Mouse (Mus musculus) layer of hippocampus, adult 18-20 months (tissue): ENCODE measurements around the gene Coro7. TPM values are rescaled to one million over a fixed set of nuclear protein-coding genes. Genes with fewer than 3 reads are reported as not detected.

Experiments used
- DNase-seq, 2 experiments: peaks; one replicate each; pipeline ENCODE4 v3.0.0; 2022; ENCODE audit warnings: low spot score in 2 of 2
- total RNA-seq, 2 experiments: library from RNA; stranded (reverse); gene quantifications; 2 replicates each; pipeline ENCODE4 v1.2.3; 2021

Gene Coro7
- total RNA-seq, 2 experiments from 2014 or later = 79.0 to 95.7 TPM

DNA sequence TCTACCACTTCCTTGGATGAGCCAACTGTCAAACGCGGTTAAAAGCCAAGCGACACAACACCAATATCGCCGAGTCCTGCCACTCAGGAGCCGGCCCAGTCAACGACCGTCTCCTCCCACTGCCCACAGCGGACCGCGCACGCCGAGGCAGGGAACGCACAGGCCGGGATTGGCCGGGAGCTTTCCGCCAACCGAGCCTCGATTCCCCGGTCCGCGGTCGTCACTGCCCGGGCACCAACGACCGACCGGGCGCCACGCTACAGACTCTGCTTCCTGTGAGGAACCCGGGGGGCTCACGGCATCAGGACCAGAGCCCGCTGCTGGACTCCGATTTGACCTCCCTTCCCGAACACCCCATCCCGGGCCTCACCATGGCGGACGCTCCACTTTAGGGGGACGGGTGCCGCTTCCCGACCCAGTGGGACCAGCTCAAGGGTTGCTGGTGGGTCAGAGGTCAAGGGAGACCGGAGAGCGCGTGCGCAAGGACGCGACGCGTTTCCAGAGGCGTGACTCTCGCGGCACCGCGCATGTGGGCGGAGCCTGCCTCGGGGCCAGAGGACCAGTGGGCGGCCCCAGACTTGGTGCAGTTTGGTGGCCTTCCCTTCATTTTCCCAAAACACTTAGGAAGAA lies 55.0 kb downstream of the Coro7 start, which contains the start of gene Pam16:
Gene Pam16, minus strand, starts transcription at position 508 of the 630 bp plus-strand sequence.
- DNase-seq = peak; percentile 88 to 94

DNA sequence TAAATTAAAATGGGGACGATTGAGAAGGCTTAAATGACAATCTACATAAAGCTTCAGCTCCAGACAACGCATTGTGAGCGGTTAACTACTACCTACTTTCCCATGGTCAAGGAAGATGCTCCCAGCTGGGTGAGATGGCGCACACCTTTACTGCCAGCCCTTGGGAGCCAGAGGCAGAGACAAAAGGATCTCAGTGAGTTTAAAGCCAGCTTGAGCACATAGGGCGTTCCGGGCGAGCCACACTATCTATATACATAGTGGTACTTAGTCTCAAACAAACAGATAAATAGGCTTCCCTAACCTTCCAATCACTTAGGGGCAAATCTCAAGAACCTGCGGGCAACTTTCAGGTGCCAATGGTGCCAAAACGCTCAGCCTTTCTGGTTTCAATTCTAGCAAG lies 55.5 kb downstream of the Coro7 start:
- DNase-seq = no peak

DNA sequence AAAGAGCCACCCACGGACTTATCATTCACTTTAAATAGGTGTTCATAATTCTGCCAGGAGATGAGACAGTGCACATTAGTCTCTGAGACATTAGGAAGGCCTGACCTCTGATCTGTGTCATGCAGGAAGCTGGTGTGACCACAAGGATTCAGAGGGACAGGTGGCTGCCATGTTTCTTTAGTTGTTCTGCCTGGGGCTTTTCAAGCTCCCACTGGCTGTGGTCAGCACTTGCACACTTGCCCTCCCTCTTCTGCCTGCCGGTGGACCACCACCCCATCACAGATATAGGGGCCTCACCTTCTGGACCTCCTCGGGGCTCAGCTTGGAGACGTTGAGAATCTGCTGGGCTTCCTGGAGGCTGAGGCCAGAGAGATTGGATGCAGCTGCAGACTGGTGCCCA lies 62.7 kb downstream of the Coro7 start:
- DNase-seq = no peak

DNA sequence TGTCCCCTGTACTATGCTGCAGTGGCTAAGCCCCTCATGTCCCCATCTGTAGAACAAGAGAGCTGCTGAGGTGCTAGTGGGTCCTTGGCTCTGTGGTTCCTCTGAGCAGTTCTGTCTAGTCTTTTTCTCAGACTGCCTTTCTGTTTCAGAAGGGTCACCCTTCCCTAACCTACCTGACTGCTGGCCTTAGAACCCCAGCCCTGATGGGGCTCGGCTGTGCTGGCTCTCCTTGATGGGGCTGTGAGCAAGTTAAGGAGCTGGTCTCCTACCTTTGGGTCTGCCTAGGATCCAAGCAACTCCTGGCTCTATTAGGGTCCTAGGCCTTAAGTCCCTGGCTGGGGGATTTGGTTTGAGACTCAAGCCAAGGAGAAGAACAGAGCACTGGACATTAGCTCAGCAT lies 64.3 kb downstream of the Coro7 start:
- DNase-seq = no peak

DNA sequence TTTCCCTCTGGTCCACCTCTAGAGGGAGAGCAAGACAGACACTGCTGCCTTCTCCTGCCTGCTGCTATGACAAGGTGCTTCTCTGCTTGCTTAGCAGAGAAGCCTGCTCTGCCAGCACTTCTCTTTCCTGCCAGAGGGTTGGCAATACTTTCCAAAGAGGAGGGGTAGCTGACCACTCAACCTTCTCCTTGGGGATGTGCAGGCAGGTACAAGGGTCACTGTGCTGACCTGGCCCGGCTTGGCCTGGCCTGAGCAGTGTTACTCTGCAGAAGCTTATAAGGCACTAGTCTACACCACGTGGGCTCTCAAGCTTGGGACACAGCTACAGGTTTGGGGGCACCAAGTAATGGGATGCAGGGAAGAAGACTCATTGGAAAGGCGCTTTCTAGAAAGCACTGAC lies 64.9 kb downstream of the Coro7 start:
- DNase-seq = no peak

DNA sequence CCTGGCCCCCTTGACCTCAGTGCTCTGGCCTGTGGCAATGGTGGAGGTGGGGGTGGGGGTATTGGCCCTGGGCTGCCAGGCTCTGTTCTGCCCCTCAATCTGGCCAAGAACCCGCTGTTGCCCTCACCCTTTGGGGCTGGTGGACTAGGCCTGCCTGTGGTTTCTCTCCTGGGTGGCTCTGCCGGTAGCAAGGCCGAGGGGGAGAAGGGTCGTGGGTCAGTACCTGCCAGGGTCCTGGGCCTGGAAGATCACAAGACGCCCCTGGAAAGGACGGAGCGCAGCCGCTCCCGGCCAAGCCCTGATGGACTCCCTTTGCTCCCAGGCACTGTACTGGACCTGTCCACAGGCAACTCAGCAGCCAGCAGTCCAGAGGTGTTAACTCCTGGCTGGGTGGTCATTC lies 65.8 kb downstream of the Coro7 start:
- no peak for DNase-seq

DNA sequence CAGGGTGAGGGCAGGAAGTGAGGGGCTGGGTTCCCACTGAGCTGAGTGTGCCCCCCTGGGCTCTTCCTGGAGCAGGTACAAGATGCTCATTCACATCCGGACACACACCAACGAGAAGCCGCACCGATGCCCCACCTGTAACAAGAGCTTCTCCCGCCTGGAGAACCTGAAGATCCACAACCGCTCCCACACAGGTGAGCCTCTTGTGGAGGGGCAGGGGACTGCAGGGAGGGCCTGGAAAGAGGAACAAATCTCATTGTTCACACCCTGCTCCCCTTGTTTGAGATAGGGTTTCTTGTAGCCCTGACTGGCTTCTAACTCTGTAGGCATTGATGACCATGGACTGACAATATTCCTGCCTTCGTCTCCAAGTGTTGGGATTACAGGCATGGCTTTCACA lies 67.9 kb downstream of the Coro7 start:
- no peak for DNase-seq

DNA sequence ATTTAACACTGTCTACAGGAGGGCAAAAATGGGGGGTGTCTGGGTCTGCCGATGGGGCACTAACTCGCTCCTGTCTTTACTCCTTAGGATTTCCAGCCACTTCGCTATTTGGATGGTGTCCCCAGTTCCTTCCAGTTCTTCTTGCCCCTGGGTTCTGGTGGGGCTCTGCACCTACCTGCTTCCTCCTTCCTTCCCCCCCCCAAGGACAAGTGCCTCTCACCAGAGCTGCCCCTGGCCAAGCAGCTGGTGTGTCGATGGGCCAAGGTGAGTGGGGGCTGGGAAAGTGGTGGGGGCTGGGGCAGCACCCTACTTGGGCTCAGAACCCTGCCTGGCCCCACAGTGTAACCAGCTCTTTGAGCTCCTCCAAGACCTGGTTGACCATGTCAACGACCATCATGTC lies 68.4 kb downstream of the Coro7 start:
- DNase-seq = no peak

DNA sequence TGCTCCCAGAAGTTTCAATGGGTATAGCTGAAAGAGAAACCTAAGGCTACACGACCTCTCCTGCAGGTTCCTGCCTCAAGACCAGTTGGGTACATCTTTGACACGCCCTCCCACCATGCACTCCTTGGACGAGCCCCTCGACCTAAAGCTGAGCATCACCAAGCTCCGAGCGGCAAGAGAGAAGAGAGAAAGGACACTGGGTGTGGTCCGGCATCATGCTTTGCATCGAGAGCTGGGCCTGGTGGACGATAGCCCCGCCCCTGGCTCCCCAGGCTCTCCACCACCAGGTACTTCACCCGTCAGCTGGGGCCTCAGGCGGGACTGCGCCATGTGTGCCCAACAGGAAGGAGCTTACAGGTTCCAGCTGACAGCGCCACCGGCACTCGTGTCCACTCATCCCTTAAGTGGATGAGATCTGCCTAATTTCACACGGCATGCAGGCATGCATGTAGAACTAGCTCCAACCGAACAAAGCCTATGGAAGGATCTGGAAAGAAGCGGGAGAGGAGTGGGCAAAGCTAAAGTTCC lies 71.0 kb downstream of the Coro7 start:
- no peak for DNase-seq

DNA sequence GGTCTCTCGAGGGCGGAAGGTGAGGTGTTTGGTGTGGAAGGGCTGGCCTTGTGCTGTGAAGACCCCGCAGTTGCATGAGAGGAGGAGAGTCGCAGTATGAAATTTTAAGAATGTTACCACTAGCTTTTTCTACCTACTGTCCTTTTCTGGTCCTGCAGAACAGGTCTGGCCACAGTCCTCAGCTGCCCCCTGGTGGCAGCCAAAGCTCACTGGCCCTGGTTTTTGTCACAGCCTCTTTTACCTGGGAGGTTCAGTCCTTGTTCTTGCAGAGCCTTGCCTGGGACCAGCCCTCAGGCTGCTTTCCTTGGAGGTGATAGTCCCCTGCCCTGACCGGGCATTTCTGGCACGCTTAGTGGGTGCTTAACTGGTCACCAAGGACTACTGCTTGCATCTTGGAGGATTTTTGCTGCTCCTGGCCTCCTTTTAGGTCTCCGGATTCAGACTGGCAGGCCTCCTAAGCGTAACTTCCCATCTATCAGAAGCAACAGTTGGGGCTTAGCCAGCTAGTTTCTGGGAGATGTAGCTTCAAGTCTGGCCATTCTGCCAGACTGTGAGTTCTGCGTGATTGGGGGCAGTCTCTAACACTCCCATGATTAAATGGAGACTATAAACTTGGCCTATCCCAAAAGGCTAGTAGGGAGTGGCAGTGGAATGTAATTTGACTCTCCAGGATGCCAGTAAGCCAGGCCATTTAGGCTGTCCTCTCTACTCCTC lies 71.6 kb downstream of the Coro7 start:
- DNase-seq = peak; percentile 65 to 85

DNA sequence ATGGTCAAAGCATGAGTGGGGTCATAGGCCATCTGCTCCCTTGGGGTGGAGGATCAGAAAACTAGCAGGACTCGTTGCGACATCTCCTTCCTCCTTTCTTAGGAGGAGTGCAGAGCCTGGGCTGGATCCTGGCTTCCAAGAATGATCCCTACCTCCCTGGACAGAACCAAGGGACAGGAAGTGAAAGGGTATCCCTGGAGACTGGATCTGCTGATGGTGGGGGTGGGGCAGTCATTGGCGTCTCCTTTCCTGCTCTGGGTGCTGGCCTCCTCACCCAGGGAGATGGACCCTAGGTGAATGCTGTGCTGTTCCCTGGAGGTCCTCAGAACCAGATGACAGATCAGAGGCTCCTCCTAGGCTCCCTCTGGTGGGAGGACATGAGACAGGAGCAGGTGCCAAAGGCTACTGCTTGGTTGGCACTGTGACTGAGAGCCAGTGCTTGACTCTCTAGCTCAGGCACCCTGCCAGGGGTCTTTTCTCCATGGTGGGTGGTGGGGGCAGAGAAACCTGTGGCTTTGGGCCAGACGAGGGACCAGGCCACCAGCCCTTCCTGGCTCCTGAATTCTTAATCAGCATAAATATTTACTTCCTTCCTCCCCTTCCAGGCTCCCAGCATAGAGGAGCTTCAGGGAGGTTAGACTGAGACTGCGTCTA lies 73.0 kb downstream of the Coro7 start:
- DNase-seq = no peak

DNA sequence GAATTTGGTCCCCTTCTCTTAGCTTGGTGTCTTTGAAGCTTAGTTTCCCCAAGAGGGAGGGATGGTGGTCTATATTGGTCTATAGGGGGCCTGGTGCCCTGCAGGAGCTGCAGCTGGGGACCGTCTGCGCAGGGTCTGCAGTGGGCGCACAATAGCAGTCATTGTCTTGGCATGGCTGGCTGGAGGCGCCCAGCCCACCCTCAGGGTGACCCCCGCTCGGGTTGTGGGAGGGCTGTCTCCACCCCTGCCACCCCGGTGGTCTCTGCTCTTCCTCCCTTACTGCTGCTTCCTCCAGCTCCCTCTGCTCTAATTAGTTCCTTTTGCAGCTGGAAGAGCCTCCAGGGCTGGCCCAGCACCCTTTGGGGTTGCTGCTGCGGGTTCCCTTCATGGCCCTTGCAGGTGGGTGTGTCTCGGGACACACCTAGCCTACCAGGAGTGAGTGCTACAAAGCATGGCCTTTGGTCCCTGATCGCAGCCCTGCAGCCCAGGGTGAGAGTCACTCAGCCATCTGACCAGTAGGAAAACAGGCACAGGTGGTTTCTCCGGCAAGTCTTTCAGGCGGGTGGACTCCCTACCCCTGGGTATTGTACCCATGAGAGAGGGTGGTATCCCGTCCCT lies 74.0 kb downstream of the Coro7 start:
- no peak for DNase-seq

DNA sequence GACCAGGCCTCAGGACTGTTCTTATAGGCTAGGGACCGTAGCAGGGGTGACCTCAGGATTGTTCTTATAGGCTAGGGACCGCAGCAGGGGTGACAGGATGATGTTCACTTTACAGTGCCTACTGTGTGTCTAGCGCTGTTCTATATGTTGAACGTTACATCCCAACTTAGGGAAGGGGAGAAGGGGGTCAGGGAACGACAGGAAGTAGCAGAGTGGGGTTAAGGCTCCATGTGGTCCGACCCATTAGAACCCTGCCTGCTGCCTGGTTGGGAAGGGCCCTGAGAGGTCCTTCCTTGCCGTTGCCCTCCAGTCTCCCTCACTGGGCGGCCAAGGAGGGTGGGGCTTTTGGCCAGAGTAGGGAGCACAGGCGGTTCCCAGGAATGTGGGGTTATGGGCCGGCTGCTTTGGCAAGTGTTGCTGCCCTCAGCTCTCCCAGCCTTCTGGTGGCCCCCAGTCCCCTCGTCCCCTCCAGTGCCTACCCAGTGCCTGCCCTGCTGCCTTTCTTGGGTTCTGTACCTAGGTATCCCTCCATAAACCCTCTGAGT lies 75.2 kb downstream of the Coro7 start:
- no peak for DNase-seq

DNA sequence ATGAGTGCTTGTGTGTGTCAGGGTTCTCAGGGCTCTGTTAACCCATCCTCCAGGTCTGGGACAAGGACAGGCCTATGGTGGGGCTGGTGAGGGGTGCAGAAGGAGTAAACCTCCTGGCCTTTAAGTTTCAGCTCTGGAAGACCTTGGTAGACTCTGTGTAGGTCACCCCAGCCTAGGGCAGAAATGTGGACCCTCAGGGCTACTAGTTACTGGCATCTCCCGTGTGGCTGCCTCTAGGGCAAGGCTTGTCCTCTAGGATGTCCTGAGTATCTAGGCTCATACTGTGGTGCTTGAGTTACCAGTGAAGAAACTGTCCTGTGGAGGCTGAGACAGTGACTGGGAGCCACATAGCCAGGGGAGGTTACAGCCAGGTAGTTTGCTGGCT lies 76.1 kb downstream of the Coro7 start:
- DNase-seq = no peak

DNA sequence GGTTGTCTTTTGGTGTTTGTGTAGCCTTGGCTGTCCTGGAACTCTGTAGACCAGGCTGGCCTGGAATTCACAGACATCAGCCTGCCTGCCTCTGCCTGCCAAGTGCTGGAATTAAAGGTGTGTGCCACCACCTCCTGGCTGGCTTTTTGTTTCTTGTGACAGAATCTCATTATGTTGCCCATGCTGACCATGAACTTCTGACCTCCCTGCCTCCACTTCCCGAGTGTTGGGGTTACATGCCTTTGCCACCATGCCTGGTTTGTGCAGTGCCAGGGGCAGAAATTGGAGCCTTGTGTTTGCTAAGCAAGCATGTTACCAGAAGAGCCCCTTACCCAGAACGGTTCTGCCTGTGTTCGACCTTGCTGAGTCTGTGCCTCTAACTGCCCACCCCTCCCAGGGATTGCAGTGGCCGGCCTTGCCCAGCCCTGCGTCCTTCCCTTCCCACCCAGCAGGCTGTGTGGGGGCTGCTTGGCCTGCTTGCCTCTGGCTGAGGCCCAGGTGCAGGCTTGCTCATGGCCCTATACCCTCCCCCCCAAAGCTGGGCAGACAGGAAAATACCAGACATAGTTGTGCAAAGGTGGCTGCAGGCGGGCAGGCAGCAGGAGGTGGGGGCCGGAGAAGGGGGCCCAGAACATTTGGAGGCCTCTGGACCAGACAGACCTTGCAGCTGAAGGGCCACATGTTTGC lies 76.7 kb downstream of the Coro7 start:
- DNase-seq = no peak

DNA sequence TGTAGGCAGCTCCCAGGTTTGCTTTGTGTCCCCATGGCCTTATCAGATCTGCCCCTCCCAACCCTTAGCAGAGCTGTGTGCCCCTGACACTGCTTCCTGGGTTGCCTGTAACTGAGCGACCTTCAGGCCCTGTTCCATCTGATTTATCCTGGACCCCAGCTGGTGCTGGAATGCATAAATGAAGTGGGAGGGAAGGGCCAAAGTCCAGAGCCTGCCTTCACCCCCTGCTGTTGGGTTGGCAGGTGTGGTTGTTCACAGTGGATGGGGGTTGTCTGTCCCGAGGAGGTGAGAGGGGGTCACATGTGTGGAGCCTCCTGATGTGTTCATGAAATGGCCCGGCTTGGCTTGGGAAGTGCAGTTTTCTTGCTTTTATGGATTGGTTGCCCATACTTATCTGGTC lies 77.4 kb downstream of the Coro7 start:
- no peak for DNase-seq

DNA sequence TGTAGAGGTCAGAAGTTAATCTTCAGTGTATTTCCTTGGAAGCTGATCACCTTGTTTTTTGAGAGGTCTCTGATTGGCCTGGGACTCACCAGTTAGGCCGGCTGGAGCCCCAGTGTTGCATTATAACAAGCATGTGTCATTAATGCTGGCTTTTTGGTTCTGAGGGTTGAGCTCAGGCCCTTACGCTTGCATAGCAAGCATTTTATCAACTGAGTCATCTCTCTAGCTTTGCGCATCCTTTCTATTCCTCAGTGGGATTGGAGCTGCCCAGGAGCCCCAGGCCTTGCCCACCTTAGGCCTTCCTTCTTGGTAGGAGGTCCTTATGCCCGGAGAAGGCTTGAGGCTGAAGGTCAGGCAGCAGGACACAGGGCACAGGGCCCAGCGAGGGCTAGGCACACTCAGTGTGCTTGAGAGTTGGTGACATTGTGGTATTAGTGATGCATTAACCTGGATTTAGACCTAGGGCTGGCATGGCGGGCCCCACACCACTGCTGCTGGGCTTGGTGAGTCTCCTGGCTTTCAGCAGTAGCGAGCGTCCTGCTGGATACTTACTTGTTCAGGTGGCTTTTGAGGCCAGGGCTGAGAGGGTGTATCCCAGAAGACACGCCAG lies 78.8 kb downstream of the Coro7 start:
- no peak for DNase-seq

DNA sequence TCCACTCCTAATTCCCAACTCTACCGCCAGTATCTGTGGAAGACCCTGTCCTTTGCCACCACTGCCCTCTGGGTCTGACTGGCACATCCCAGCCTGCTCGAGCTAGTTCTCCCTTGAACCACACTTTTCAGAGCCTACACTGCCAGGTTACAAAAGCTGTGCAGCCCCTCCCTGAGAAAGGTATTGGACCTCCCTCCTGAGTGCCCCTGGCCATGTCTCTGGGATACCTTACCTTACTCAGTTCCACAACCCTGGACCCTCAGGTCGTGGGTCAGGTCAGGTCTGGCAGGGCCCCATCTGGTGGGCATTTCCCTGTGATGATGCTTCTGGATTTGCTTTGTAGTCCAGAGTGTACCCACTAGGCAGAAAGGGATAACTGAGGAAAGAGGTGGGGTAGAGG lies 80.0 kb downstream of the Coro7 start:
- DNase-seq = no peak

DNA sequence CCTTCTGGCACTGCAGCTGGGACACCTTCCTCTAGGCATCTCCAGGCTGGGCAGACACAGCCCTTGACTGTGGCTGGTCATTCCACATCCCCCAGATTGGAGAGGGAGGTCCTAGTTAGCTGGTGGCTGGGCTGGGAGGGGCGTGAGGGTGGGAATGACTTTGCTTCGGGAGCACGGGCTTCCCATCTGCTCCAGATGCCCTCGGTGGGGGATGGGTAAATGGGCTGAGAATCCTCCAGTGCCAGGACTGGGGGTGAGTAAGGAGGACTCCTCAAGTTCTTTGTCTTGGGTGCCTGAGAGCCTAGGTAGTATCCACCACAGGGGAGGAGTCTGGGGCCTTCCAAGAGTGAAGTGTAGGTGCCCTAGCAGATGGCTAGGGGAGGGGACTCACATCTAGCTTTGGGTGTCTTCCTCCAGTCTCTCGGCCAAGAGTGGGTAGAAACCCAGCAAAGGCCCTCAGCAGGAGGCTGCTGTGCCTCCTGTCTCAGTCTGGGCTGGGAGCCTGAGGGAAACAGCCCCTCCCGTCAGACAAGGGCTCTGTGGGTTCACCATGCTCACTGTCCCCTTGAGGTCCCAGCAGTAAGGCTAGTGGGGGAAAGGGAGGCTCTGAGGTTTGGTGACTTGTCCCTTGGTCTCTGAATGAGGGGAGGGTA lies 80.6 kb downstream of the Coro7 start:
- no peak for DNase-seq

DNA sequence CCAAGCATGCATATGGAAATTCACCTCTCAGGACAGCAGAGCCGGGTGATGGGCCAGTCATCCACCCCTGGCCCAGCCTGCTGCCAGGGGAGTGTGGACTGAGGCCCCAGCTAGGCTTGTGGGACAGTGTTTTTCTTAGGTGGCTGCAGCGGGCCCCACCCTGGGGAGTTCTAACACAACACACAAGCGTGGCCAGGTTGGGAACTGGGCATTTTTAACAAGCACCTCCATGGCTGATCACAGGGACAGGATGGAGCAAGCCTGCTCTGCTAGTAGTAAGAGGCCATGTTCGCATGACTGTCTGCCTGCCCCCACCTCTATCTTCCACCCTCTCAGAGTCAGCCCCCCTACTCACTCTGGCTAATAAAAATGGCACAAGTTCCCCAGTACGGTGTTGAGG lies 81.5 kb downstream of the Coro7 start:
- no peak for DNase-seq
